8 mouse cellular contexts compared by ENCODE assay signal in the genomic region with DNA sequence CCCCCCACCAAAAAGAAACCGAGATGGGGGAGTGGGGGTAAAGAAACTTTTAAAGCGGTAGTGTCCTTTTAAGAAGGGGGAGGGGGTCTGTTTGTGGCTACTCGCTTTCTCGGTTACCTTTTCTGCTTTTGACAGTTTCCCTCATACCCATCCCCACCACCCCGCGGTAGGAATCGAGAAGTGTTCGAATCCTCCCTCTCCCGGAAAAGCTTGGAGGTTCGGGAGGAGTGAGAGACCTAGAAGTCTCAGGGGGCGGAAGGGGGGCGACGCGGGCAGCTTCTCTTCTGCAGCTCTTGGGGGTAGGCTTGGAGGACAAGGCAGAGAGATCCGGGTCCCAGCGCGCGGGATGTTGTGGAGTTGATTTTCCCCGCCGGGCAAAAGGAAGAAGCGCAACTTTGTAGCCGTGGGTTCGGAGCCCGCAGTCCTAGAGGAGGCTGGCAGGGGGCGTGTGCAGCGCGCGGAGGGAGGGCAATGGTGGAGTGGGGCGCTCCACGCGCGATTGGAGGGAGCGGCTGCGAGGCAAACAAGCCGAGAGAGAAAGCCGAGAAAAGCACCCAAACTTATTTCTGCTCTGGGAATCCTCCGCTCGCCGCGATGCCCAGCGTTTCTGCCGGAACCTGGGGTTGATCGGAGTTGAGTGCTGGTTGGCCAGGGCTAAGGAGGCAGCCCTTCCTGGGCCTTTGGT. TPM values are rescaled to one million over a fixed set of nuclear protein-coding genes. Genes with fewer than 3 reads are reported as not detected.
DNase-seq lines count a peak whose midpoint lies in the region; ATAC-seq lines count a peak whose summit lies in the region.

No protein-coding gene starts in this region.

- peak overlapping the region; percentile 73 for H3K4me2 ChIP-seq in hindbrain, embryonic 13.5 days

- H3K4me3 ChIP-seq in hindbrain, embryonic 13.5 days = peak overlapping the region; percentile 83

- H3K9me3 ChIP-seq in hindbrain, embryonic 13.5 days = no peaks in the 10 kb centered on the region

- 0 out of 2 replicates have a peak, but pooled peaks cover 7% of the 10 kb centered on the region for H3K27me3 ChIP-seq in hindbrain, embryonic 13.5 days

- H3K27ac ChIP-seq in hindbrain, embryonic 13.5 days = peak overlapping the region; percentile 98

- H3K4me1 ChIP-seq in hindbrain, embryonic 13.5 days (replicated peaks) = peaks cover 41% of the 10 kb centered on the region

- no peaks in the 10 kb centered on the region for H3K36me3 ChIP-seq in hindbrain, embryonic 13.5 days

- WGBS in hindbrain, embryonic 13.5 days = 1% methylated on average over 43 of the region's 43 CpGs

- H3K9ac ChIP-seq in hindbrain, embryonic 13.5 days = peak overlapping the region; percentile 87

- DNase-seq in ZHBTc4 (ENCODE audit: low read depth, low spot score) = peak; percentile 51
- peak; percentile 59 for DNase-seq in cerebellum, adult 9-11 months
- peak; percentile 16 to 22 for DNase-seq in frontal cortex, postnatal 14 days (ENCODE audit: low spot score in 2 of 2)
- DNase-seq in layer of hippocampus, postnatal 36 days = peak; percentile 27 to 30
- peak; percentile 11 for DNase-seq in lung, postnatal 14 days
- peak; percentile 14 to 22 for DNase-seq in right cerebral cortex, postnatal 36 days (ENCODE audit: low spot score in 2 of 2)
- DNase-seq in spleen, postnatal 10 days (ENCODE audit: low spot score in 2 of 2) = no peak

- ATAC-seq in hindbrain, embryonic 13.5 days (ENCODE audit: low FRiP score) = peak; percentile 25

RNA-seq across cellular contexts. Expression of a gene that starts 0.9 kb away (rescaled TPM):
- polyA plus RNA-seq in hindbrain, embryonic 13.5 days (2015; fragmentation: Nextera tagmentation; extraction: Ambion mirVana) = 18.1 and 25.0 TPM in 2 replicates
- 10 to 100 TPM; 30.2 to 35.3 TPM for total RNA-seq in layer of hippocampus, postnatal 36 days (2021)

Comparison
In these comparisons a context has a peak if more than half of its experiments do, and no peak if none do; other contexts are left out.
1. DNase-seq: peak in ZHBTc4 (single experiment), cerebellum, adult 9-11 months (single experiment), frontal cortex, postnatal 14 days (2 of 2), layer of hippocampus, postnatal 36 days (2 of 2), lung, postnatal 14 days (single experiment) and right cerebral cortex, postnatal 36 days (2 of 2); none in spleen, postnatal 10 days (0 of 2).